Mouse (Mus musculus): ENCODE data around the gene Olfr402. TPM values are rescaled to one million over a fixed set of nuclear protein-coding genes. Genes with fewer than 3 reads are reported as not detected.
"Not testable (repeated sequence)": the region's sequence is repeated elsewhere in the genome, so short reads cannot be mapped to it uniquely, and the experiment has no call there.

Gene Olfr402
- polyA plus RNA-seq (2014; fragmentation: Nextera tagmentation; extraction: Ambion mirVana), result not detected in 2 replicates

DNA sequence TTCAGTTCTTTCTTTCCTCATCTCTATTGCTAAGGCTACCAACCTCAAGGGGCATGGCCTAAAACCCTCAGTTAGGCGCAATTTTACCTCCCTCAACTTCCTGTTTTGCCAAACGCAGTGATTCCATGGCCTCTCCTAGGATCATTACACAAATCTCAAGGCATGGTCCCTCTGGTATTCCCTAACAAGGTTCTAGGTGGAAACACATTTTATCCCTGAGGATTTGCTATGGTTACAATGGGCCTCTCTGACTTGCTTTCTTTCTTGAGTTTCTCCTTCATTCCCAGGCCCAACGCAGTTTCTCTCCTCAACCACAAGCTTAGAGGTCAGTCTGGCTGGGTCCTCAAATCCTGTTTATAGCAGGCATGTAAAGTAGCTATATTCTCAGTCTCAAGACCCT, at the start of gene Olfr402:
Gene Olfr402 (plus strand): TSS at position 301 of the 400 bp plus-strand sequence.
- DNase-seq (ENCODE audit: low spot score) (no peak), ATAC-seq (ENCODE audit: low read depth) (no peak)
- H3K36me3 ChIP-seq (ENCODE audit: control insufficient read depth, insufficient read depth, low read length), result no peaks in the 10 kb centered on the region
- no peaks in the 10 kb centered on the region for H3K4me1 ChIP-seq (ENCODE audit: control insufficient read depth, insufficient read depth, low read length)
- no peak within 1 kb of the TSS for H3K27ac ChIP-seq (replicated peaks; ENCODE audit: low read depth, low read length)
- WGBS, result 53% methylated on average over 3 of the region's 3 CpGs
- H3K4me3 ChIP-seq (ENCODE audit: low read depth, low read length), result no peak within 1 kb of the TSS
- H3K4me2 ChIP-seq (ENCODE audit: low read depth, low read length), result no peak within 1 kb of the TSS
- H3K27me3 ChIP-seq (replicated peaks; ENCODE audit: control insufficient read depth, insufficient read depth, low read length), result no peaks in the 10 kb centered on the region
- H3K9me3 ChIP-seq (ENCODE audit: control insufficient read depth, low read length), result 0 out of 2 replicates have a peak, but pooled peaks cover 11% of the 10 kb centered on the region
- no peak within 1 kb of the TSS for H3K9ac ChIP-seq (ENCODE audit: low read depth, low read length)

GRCm38 (mm10) chr11:74105066-74105465, 48.3 kb upstream of the Olfr402 start:
- ATAC-seq (ENCODE audit: low read depth), result no peak
- Histone ChIP-seq H3K9me3 (ENCODE audit: control insufficient read depth, low read length) (peaks cover 5% of the 10 kb centered on the region; the same call in 1 of the 2 replicates), H3K9ac (ENCODE audit: low read depth, low read length) (no peak overlapping the region), H3K36me3 (ENCODE audit: control insufficient read depth, insufficient read depth, low read length) (no peaks in the 10 kb centered on the region), H3K4me3 (ENCODE audit: low read depth, low read length) (no peak overlapping the region), H3K27ac (replicated peaks; ENCODE audit: low read depth, low read length) (no peak overlapping the region), H3K27me3 (replicated peaks; ENCODE audit: control insufficient read depth, insufficient read depth, low read length) (no peaks in the 10 kb centered on the region), H3K4me1 (ENCODE audit: control insufficient read depth, insufficient read depth, low read length) (no peaks in the 10 kb centered on the region), H3K4me2 (ENCODE audit: low read depth, low read length) (no peak overlapping the region)
- DNase-seq (ENCODE audit: low spot score), result no peak
- WGBS, result 26% methylated on average over 5 of the region's 5 CpGs

DNA sequence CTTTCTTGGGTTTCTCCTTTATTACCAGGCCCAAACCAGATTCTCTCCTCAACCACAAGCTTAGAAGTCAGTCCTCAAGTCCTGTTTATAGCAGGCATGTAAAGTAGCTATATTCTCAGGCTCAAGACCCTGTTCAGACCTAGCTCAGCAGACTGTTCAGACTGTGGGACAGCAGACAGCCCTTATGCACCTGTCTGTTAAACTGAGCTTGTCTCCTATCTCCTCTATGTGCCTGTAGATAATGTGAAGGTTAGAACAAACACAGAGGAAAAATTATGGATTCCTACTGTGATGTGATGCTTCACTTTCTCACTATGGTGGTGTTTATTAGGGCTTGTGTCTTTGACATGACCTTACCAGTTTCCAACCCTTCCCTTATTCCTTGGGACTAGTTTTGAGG, 39.9 kb upstream of the Olfr402 start, which contains the start of gene Olfr401:
Gene Olfr401 (plus strand): TSS at position 301 of the 400 bp plus-strand sequence.
- no peaks in the 10 kb centered on the region for H3K4me1 ChIP-seq (ENCODE audit: control insufficient read depth, insufficient read depth, low read length)
- DNase-seq (ENCODE audit: low spot score) (no peak), ATAC-seq (ENCODE audit: low read depth) (no peak)
- no peak within 1 kb of the TSS for H3K4me2 ChIP-seq (ENCODE audit: low read depth, low read length)
- 0 out of 2 replicates have a peak, but pooled peaks cover 11% of the 10 kb centered on the region for H3K9me3 ChIP-seq (ENCODE audit: control insufficient read depth, low read length)
- no peak within 1 kb of the TSS for H3K27ac ChIP-seq (replicated peaks; ENCODE audit: low read depth, low read length)
- H3K9ac ChIP-seq (ENCODE audit: low read depth, low read length), result no peak within 1 kb of the TSS
- H3K27me3 ChIP-seq (replicated peaks; ENCODE audit: control insufficient read depth, insufficient read depth, low read length), result no peaks in the 10 kb centered on the region
- H3K36me3 ChIP-seq (ENCODE audit: control insufficient read depth, insufficient read depth, low read length), result no peaks in the 10 kb centered on the region
- no peak within 1 kb of the TSS for H3K4me3 ChIP-seq (ENCODE audit: low read depth, low read length)

DNA sequence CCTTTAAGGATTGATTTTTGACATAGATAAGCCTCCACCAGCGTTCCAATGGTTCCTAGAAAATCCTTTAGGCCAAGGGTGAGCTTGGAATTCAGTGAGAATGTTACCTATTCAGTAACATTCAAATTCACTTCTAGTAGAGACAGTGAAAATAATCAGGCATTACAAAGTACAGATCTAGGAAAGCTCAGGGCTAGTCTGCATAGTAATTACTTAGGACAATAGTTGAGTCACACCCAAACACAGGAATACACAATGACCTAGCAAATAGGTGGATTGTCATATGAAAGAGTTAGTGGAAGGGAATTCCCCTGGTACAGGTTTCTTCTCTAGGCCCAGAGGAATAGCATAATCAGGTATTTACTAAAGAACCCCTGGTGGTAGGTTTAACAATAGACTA, 13.3 kb upstream of the Olfr402 start:
- not testable (repeated sequence) for H3K4me2 ChIP-seq (ENCODE audit: low read depth, low read length); DNase-seq (ENCODE audit: low spot score); H3K36me3 ChIP-seq (ENCODE audit: control insufficient read depth, insufficient read depth, low read length); H3K4me3 ChIP-seq (ENCODE audit: low read depth, low read length); ATAC-seq (ENCODE audit: low read depth); H3K9ac ChIP-seq (ENCODE audit: low read depth, low read length); H3K27me3 ChIP-seq (replicated peaks; ENCODE audit: control insufficient read depth, insufficient read depth, low read length); H3K4me1 ChIP-seq (ENCODE audit: control insufficient read depth, insufficient read depth, low read length); H3K27ac ChIP-seq (replicated peaks; ENCODE audit: low read depth, low read length)
- peaks cover 33% of the 10 kb centered on the region for H3K9me3 ChIP-seq (ENCODE audit: control insufficient read depth, low read length)
- WGBS, result 37% methylated on average over 1 of the region's 1 CpGs

GRCm38 (mm10) chr11:74145866-74146265, 7.5 kb upstream of the Olfr402 start:
- Histone ChIP-seq H3K4me2 (ENCODE audit: low read depth, low read length) (no peak overlapping the region), H3K36me3 (ENCODE audit: control insufficient read depth, insufficient read depth, low read length) (no peaks in the 10 kb centered on the region), H3K27me3 (replicated peaks; ENCODE audit: control insufficient read depth, insufficient read depth, low read length) (no peaks in the 10 kb centered on the region), H3K27ac (replicated peaks; ENCODE audit: low read depth, low read length) (no peak overlapping the region), H3K9me3 (ENCODE audit: control insufficient read depth, low read length) (peaks cover 27% of the 10 kb centered on the region; the same call in 1 of the 2 replicates), H3K4me3 (ENCODE audit: low read depth, low read length) (no peak overlapping the region), H3K4me1 (ENCODE audit: control insufficient read depth, insufficient read depth, low read length) (no peaks in the 10 kb centered on the region), H3K9ac (ENCODE audit: low read depth, low read length) (no peak overlapping the region)
- ATAC-seq (ENCODE audit: low read depth) (no peak), DNase-seq (ENCODE audit: low spot score) (no peak)

DNA sequence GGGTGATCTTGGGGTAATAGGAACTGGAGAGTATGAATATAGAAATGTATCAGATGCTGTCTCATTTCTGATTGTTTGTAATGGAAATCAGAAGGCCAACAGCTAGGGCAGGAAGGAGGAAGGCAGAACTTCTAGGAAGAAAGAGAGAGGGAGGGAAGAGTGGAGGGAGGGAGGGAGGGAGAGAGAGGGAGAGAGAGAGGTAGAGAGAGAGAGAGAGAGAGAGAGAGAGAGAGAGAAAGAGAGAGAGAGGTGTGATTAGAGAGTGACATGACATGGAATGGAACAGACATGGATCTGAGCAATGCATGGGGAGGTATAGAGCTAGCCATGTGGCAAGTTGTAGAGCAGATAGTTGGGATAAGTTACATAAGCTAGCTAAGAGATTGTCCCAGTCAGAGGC, 15.4 kb downstream of the Olfr402 start:
- ATAC-seq (ENCODE audit: low read depth), result no peak
- H3K9me3 ChIP-seq (ENCODE audit: control insufficient read depth, low read length), result no peaks in the 10 kb centered on the region

GRCm38 (mm10) chr11:74183168-74183567, 29.8 kb downstream of the Olfr402 start:
- no peak for ATAC-seq (ENCODE audit: low read depth)
- Histone ChIP-seq H3K4me1 (ENCODE audit: control insufficient read depth, insufficient read depth, low read length) (no peaks in the 10 kb centered on the region), H3K9ac (ENCODE audit: low read depth, low read length) (no peak overlapping the region), H3K36me3 (ENCODE audit: control insufficient read depth, insufficient read depth, low read length) (no peaks in the 10 kb centered on the region), H3K4me2 (ENCODE audit: low read depth, low read length) (no peak overlapping the region), H3K27ac (replicated peaks; ENCODE audit: low read depth, low read length) (no peak overlapping the region), H3K9me3 (ENCODE audit: control insufficient read depth, low read length) (0 out of 2 replicates have a peak, but pooled peaks cover 7% of the 10 kb centered on the region), H3K27me3 (replicated peaks; ENCODE audit: control insufficient read depth, insufficient read depth, low read length) (no peaks in the 10 kb centered on the region), H3K4me3 (ENCODE audit: low read depth, low read length) (no peak overlapping the region)
- WGBS, result 88% methylated on average over 4 of the region's 4 CpGs
- DNase-seq (ENCODE audit: low spot score), result no peak

More for the DNA sequence above, 15.4 kb downstream of the Olfr402 start:
- no peaks in the 10 kb centered on the region for H3K27me3 ChIP-seq (replicated peaks; ENCODE audit: control insufficient read depth, insufficient read depth, low read length)
- H3K4me2 ChIP-seq (ENCODE audit: low read depth, low read length), result no peak overlapping the region
- no peaks in the 10 kb centered on the region for H3K36me3 ChIP-seq (ENCODE audit: control insufficient read depth, insufficient read depth, low read length)
- H3K27ac ChIP-seq (replicated peaks; ENCODE audit: low read depth, low read length), result no peak overlapping the region
- no peak overlapping the region for H3K9ac ChIP-seq (ENCODE audit: low read depth, low read length)
- no peak for DNase-seq (ENCODE audit: low spot score)
- no peak overlapping the region for H3K4me3 ChIP-seq (ENCODE audit: low read depth, low read length)
- H3K4me1 ChIP-seq (ENCODE audit: control insufficient read depth, insufficient read depth, low read length), result no peaks in the 10 kb centered on the region

GRCm38 (mm10) chr11:74183745-74184144, 30.4 kb downstream of the Olfr402 start:
- H3K9ac ChIP-seq (ENCODE audit: low read depth, low read length), result no peak overlapping the region
- no peaks in the 10 kb centered on the region for H3K27me3 ChIP-seq (replicated peaks; ENCODE audit: control insufficient read depth, insufficient read depth, low read length)
- H3K36me3 ChIP-seq (ENCODE audit: control insufficient read depth, insufficient read depth, low read length), result no peaks in the 10 kb centered on the region
- no peak overlapping the region for H3K4me2 ChIP-seq (ENCODE audit: low read depth, low read length)
- H3K27ac ChIP-seq (replicated peaks; ENCODE audit: low read depth, low read length), result no peak overlapping the region
- no peak for ATAC-seq (ENCODE audit: low read depth)
- no peak overlapping the region for H3K4me3 ChIP-seq (ENCODE audit: low read depth, low read length)
- no peak for DNase-seq (ENCODE audit: low spot score)
- H3K4me1 ChIP-seq (ENCODE audit: control insufficient read depth, insufficient read depth, low read length), result no peaks in the 10 kb centered on the region
- 75% methylated on average over 4 of the region's 4 CpGs for WGBS
- peaks cover 7% of the 10 kb centered on the region; the same call in 1 of the 2 replicates for H3K9me3 ChIP-seq (ENCODE audit: control insufficient read depth, low read length)

DNA sequence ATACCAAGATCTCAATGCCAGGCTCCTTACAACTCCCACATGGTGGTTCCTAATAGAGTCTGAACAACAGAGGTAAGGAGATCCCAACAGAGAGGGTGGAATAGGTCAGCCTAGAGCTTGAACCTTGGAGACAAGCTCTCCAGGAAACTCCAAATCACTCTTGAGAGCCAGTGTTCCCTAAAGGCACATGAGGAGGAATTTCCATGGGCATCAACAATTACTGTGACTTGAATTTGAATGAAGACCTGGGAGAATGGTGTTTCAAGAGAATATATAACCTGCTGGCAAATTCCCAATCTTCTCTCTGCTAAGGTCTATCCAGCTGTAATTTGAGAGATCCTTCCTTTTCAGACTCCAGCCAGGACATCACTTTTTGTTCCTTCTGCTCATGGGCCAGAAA, 32.6 kb downstream of the Olfr402 start, which contains the start of gene Olfr403:
Gene Olfr403 (plus strand): TSS at position 301 of the 400 bp plus-strand sequence.
- no peak within 1 kb of the TSS for H3K9ac ChIP-seq (ENCODE audit: low read depth, low read length)
- no peaks in the 10 kb centered on the region for H3K4me1 ChIP-seq (ENCODE audit: control insufficient read depth, insufficient read depth, low read length)
- no peaks in the 10 kb centered on the region for H3K36me3 ChIP-seq (ENCODE audit: control insufficient read depth, insufficient read depth, low read length)
- H3K4me3 ChIP-seq (ENCODE audit: low read depth, low read length), result no peak within 1 kb of the TSS
- H3K27ac ChIP-seq (replicated peaks; ENCODE audit: low read depth, low read length), result no peak within 1 kb of the TSS
- no peak within 1 kb of the TSS for H3K4me2 ChIP-seq (ENCODE audit: low read depth, low read length)
- H3K9me3 ChIP-seq (ENCODE audit: control insufficient read depth, low read length), result peaks cover 4% of the 10 kb centered on the region; the same call in 1 of the 2 replicates
- no peak for ATAC-seq (ENCODE audit: low read depth)
- H3K27me3 ChIP-seq (replicated peaks; ENCODE audit: control insufficient read depth, insufficient read depth, low read length), result no peaks in the 10 kb centered on the region
- no peak for DNase-seq (ENCODE audit: low spot score)

All from embryonic facial prominence, embryonic 14.5 days (tissue).